Mouse (Mus musculus) heart, embryonic 10.5 days (tissue): Measurements from ENCODE around the gene Ptx4. TPM values are rescaled to one million over a fixed set of nuclear protein-coding genes. Genes with fewer than 3 reads are reported as not detected.
A peak's percentile ranks its signal among the peaks of the same experiment; 100 is the strongest.

Experiments
- DNase-seq: peaks from one replicate; pipeline ENCODE4 v3.0.0-alpha.2; 2017; ENCODE audit warnings: low spot score
- H3K27ac ChIP-seq: fragments of 300-500 bp; sonication (generic); 2 replicates; pipeline ENCODE4 v1.5.1; 2016; ENCODE audit warnings: mild to moderate bottlenecking
- H3K27me3 ChIP-seq: fragments of 300-500 bp; sonication (generic); 2 replicates; pipeline ENCODE4 v1.6.1; 2016; ENCODE audit warnings: mild to moderate bottlenecking; ENCODE audit not compliant: poor library complexity, insufficient read depth, severe bottlenecking
- H3K36me3 ChIP-seq: fragments of 300-500 bp; sonication (generic); 2 replicates; pipeline ENCODE4 v1.6.1; 2016; ENCODE audit warnings: mild to moderate bottlenecking, moderate library complexity
- H3K4me1 ChIP-seq: fragments of 300-500 bp; sonication (generic); 2 replicates; pipeline ENCODE4 v1.6.1; 2016; ENCODE audit warnings: mild to moderate bottlenecking
- H3K4me3 ChIP-seq: fragments of 300-500 bp; sonication (generic); 2 replicates; pipeline ENCODE4 v1.5.1; 2016; ENCODE audit warnings: mild to moderate bottlenecking, moderate library complexity
- H3K9me3 ChIP-seq: fragments of 300-500 bp; sonication (generic); 2 replicates; pipeline ENCODE4 v1.6.1; 2016; ENCODE audit warnings: mild to moderate bottlenecking, moderate library complexity
- WGBS: fragments of 180-500 bp; shearing (Covaris S2); methylation state at CpG from one replicate; pipeline ENCODE4 v1.1.7; 2016; 5-methylcytosine and 5-hydroxymethylcytosine counted together
- polyA plus RNA-seq: library from polyadenylated mRNA; unstranded; fragments of >200 nt; fragmentation: Nextera tagmentation; extraction: Ambion mirVana; gene quantifications from 2 replicates; pipeline ENCODE4 v1.2.1, GENCODE M21; 2016

Gene Ptx4
- polyA plus RNA-seq, 1 experiment from 2014 or later = 0.08 TPM

GRCm38 (mm10) chr17:25096221-25096620 lies 24.3 kb upstream of the Ptx4 start:
- H3K36me3 ChIP-seq = peaks cover 54% of the 10 kb centered on the region
- 79% methylated on average over 2 of the region's 2 CpGs for WGBS

DNA sequence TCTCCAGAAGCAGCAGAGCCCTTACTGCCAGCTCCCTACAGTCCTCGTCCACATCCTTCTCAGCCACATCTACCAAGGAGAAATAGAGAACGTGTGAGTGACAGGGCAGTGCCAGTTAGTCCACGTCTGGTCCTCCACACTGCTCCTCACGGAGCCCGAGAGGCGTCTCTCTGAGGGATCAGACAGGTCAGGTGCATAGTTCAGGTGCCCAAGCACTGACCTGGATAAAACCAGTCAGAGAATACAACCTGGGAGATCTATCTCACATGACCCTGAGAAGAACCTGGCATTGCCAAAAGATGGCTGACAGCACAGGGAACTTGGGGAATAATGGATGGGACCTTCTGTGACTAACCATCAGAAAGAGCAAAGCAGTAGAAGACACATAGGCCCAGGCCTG lies 20.5 kb upstream of the Ptx4 start:
- H3K9me3 ChIP-seq = no peaks in the 10 kb centered on the region
- WGBS = 91% methylated on average over 6 of the region's 6 CpGs
- no peak overlapping the region for H3K27ac ChIP-seq
- no peak for DNase-seq
- H3K36me3 ChIP-seq = peaks cover 78% of the 10 kb centered on the region
- no peak overlapping the region for H3K4me3 ChIP-seq
- no peaks in the 10 kb centered on the region for H3K27me3 ChIP-seq
- H3K4me1 ChIP-seq = peaks cover 4% of the 10 kb centered on the region; the same call in 1 of the 2 replicates

More at GRCm38 (mm10) chr17:25096221-25096620, 24.3 kb upstream of the Ptx4 start:
- H3K9me3 ChIP-seq = no peaks in the 10 kb centered on the region
- no peak overlapping the region for H3K27ac ChIP-seq
- no peak overlapping the region for H3K4me3 ChIP-seq
- peaks cover 4% of the 10 kb centered on the region; the same call in 1 of the 2 replicates for H3K4me1 ChIP-seq
- no peaks in the 10 kb centered on the region for H3K27me3 ChIP-seq
- DNase-seq = no peak

DNA sequence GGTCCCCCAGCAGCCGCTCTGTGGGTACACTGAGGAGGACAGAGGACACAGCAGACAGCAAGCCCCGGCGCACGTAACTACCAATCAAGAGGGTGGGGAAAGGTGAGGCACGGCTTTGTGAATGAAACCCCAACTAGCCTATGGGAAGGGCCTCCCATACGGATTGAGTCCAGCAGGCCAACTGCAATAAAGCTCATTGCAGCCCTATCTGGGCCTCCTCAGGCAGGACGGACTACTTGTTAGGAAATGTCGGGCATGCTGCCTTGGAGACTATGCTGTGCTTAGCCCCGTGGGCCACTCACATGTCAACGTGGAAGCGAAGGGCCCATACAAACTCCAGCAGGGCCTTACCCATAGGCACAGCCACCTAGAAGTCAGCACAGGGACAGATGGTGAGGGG lies 19.2 kb upstream of the Ptx4 start:
- Histone ChIP-seq H3K9me3 (no peaks in the 10 kb centered on the region), H3K4me3 (no peak overlapping the region), H3K27ac (no peak overlapping the region), H3K27me3 (no peaks in the 10 kb centered on the region), H3K4me1 (peaks cover 4% of the 10 kb centered on the region; the same call in 1 of the 2 replicates), H3K36me3 (peaks cover 90% of the 10 kb centered on the region)
- WGBS = 92% methylated on average over 11 of the region's 11 CpGs
- no peak for DNase-seq

DNA sequence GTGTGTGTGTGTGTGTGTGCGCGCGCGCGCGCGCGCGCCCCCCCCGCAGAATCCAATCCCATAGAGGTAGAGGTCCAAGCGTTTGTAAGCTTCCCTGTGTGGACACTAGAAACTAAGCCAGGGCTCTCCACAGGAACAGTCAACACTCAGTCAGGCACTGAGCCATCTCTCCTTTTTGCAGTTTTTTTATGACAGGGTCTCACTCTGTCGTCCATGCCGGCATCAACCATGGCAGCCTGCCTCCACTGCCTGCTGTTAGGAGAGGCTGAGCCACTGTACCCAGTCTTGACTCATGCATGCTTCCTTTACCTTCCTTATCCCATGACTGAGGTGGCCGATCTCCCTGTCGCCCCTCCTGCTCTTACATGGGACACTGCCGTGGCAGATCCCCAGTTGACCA lies 12.8 kb upstream of the Ptx4 start:
- H3K9me3 ChIP-seq = no peaks in the 10 kb centered on the region
- H3K27me3 ChIP-seq = no peaks in the 10 kb centered on the region
- no peak overlapping the region for H3K27ac ChIP-seq
- peaks cover 94% of the 10 kb centered on the region for H3K36me3 ChIP-seq
- 97% methylated on average over 9 of the region's 16 CpGs for WGBS
- H3K4me3 ChIP-seq = no peak overlapping the region
- DNase-seq = no peak
- 0 out of 2 replicates have a peak, but pooled peaks cover under 1% of the 10 kb centered on the region for H3K4me1 ChIP-seq

- no peak overlapping the region for H3K4me3 ChIP-seq
- 81% methylated on average over 2 of the region's 2 CpGs for WGBS
- H3K9me3 ChIP-seq = no peaks in the 10 kb centered on the region
- no peak for DNase-seq
- H3K27ac ChIP-seq = no peak overlapping the region
- no peaks in the 10 kb centered on the region for H3K27me3 ChIP-seq
- H3K4me1 ChIP-seq = peaks cover 5% of the 10 kb centered on the region; the same call in 1 of the 2 replicates
- H3K36me3 ChIP-seq = peaks cover 89% of the 10 kb centered on the region
Measured at GRCm38 (mm10) chr17:25109578-25109977, 11.0 kb upstream of the Ptx4 start.

- Histone ChIP-seq H3K4me3 (no peak overlapping the region), H3K27me3 (no peaks in the 10 kb centered on the region), H3K36me3 (peaks cover 79% of the 10 kb centered on the region), H3K27ac (no peak overlapping the region), H3K9me3 (no peaks in the 10 kb centered on the region), H3K4me1 (peaks cover 12% of the 10 kb centered on the region)
- DNase-seq = no peak
- WGBS = 94% methylated on average over 6 of the region's 6 CpGs
Measured at GRCm38 (mm10) chr17:25110590-25110989, 10.0 kb upstream of the Ptx4 start.

DNA sequence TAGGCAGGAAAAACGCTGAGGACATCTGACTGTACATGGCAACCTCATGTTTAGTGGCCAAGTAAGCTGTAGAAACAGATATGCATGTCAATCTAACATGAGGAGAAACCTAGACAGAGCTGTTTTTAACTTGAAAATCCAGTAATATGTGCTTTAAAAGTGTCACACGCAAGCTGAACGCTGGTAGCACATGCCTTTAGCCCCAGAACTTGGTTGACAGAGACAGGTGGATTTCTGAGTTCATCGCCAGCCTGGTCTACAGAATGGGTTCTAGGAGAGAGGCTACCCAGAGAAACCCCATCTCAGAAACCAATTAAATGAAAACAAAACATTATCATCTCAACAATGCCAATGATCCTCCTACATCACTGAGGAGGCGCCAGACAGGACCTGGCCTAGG lies 9.3 kb upstream of the Ptx4 start:
- DNase-seq = no peak
- 88% methylated on average over 5 of the region's 5 CpGs for WGBS
- no peak overlapping the region for H3K27ac ChIP-seq
- H3K27me3 ChIP-seq = no peaks in the 10 kb centered on the region
- H3K4me1 ChIP-seq = peaks cover 16% of the 10 kb centered on the region
- no peak overlapping the region for H3K4me3 ChIP-seq
- H3K36me3 ChIP-seq = peaks cover 72% of the 10 kb centered on the region
- H3K9me3 ChIP-seq = no peaks in the 10 kb centered on the region

DNA sequence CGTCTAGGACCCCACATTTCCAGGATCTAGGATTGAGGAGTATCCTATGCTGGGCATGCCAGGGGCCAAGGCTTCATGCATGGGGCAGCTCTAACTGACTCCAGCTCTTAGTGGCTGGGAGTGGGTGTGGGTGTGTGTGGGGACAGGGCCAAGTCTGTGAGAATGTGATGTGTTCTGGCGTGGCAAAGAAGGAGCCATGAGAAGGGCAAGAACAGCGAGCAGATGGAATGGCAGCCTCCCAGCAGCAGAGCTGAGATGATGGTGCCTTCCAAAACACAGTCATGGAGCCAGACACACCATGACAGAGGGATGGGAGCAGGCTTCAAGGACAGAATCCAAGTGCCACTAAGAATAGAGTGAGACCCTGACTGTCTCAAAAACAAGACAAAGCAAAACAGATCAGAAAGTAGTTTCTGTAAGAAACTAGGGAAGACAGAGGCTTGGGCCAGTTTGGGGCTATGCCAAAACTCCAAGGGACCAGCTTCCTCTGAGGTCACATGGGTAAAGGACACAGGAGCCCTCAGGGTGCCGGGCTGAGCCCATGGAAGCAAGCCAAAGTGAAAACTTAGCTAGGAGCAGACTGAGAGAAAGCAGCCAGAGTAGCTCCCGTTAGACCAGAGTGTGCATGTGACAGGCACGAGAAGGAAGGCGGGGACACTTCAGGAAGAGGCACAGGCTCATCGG lies 8.7 kb upstream of the Ptx4 start:
- H3K27me3 ChIP-seq = no peaks in the 10 kb centered on the region
- H3K9me3 ChIP-seq = no peaks in the 10 kb centered on the region
- DNase-seq = no peak
- peaks cover 66% of the 10 kb centered on the region for H3K36me3 ChIP-seq
- peaks cover 17% of the 10 kb centered on the region for H3K4me1 ChIP-seq
- no peak overlapping the region for H3K27ac ChIP-seq
- H3K4me3 ChIP-seq = no peak overlapping the region
- WGBS = 81% methylated on average over 8 of the region's 8 CpGs

DNA sequence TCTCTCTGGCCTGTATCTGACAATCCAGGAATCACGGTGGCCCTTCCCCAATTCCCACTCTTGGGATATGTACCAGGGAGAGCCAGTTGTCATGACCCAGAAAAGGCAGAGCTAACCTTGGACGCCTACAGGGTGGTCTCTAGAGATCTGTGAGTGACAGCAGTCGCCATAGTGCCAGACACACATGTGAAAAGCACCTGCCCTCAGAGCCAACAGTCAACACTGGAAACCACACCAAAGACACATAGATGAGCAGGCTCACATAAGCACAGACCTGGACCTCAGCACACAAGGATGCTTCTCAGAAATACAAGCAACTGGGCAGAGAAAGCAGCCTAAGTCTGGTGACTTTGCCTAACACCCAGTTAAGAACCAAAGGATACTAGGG lies 8.1 kb upstream of the Ptx4 start:
- WGBS = 87% methylated on average over 3 of the region's 3 CpGs
- peaks cover 17% of the 10 kb centered on the region for H3K4me1 ChIP-seq
- no peak overlapping the region for H3K27ac ChIP-seq
- peaks cover 60% of the 10 kb centered on the region for H3K36me3 ChIP-seq
- no peaks in the 10 kb centered on the region for H3K9me3 ChIP-seq
- H3K27me3 ChIP-seq = no peaks in the 10 kb centered on the region
- no peak overlapping the region for H3K4me3 ChIP-seq
- no peak for DNase-seq

DNA sequence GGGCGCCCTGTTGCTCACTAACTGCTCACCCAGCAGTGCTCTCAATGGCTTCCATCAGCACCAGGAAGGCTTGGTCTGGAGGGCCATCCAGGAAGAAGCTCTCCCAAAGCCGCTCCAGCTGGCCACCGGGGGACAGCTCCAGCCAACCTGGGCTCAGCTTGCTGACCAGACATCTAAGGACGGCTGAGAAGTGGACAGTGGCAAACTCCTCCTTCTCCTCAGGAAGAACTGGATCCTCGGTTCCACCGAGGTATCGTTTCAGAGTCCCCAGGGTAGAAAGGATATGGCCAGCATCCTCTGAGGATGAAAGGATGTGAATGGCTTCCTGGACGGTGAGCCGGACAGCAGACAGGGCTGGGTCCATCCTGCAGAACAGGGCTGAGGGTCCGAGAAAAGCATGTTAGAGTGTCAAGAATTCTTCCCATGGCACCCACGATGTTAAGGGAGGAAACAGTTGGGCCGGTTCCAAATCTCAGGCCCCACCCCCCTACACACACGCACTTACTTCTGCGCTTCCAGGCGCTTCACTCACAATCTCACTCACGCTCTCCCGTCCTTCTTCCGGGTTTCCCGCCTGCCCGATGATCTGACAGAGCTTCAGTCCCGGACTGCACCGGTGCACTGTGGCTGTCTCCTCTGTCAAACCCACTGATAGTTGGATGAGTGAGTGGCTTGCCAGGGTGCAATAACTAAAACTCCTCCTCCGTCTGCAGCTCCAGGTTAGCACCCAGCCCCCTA lies 5.5 kb upstream of the Ptx4 start:
- H3K27me3 ChIP-seq = no peaks in the 10 kb centered on the region
- H3K4me3 ChIP-seq = peak overlapping the region; percentile 70
- H3K9me3 ChIP-seq = no peaks in the 10 kb centered on the region
- H3K36me3 ChIP-seq = peaks cover 34% of the 10 kb centered on the region
- WGBS = 10% methylated on average over 23 of the region's 23 CpGs
- H3K4me1 ChIP-seq = peaks cover 17% of the 10 kb centered on the region
- no peak for DNase-seq
- peak overlapping the region; percentile 96 for H3K27ac ChIP-seq

DNA sequence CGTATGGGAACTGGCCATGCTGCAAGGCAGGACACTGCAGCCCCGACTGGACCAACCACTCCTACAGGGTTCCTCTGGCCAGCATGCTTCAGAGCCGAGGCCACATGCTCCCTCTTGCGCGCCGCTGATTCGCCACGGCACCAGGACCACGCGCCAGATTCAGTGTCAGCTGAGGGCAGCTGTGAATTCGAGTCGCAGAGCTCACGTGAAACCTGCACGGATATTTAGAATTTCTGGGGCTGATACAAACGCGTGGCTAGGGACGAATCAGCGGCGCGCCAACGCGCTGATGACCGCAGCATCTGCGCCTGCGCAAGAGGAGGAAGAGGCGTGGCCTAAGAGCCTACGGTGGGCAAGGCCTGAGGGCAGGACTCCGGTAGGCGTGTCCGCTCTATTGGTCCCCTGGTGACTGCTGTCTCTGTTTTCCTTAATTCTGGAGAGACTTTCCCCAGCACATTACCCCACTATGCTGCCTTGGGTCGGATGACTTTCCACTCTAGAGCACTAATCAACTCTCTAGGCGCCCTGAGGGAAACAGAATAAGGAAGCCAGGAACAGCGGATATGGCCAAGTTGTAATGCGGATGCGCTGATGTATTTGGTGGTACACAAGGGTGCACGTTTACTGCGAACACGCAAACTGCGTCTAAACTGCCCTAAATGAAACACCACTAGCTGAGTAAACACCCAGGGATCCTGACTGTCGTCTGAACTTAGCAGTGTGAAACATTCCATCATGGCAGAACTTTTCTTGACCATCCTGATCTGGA lies 4.7 kb upstream of the Ptx4 start, which contains the start of gene Telo2:
Telo2 (minus strand) TSS at position 304 of the 769 bp plus-strand sequence.
- DNase-seq = peak; percentile 96
- Histone ChIP-seq H3K4me1 (peaks cover 17% of the 10 kb centered on the region), H3K27ac (peak within 1 kb of the TSS; percentile 96), H3K27me3 (no peaks in the 10 kb centered on the region), H3K4me3 (peak within 1 kb of the TSS; percentile 70), H3K9me3 (no peaks in the 10 kb centered on the region), H3K36me3 (peaks cover 26% of the 10 kb centered on the region)
- 5% methylated on average over 40 of the region's 40 CpGs for WGBS

DNA sequence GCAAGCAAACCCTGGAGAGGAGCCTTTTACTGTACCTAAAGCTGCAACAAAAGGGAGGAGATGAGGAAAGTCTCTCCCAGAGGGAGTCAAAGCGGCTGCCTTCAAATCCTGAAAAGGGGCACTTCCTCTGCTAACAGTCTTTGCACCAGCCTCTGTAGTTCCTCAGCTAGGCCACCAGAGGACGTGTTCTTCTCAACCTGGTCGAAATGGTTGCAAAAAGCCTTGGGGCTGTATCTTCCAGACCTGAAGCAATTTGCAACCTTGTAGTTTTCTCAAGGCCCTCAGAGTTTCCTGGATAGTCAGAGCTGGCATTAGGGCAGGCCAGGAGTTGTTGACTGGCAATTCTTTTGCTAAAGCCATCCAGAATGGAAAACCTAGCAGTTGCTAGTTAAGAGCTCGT lies 3.3 kb upstream of the Ptx4 start:
- 30% methylated on average over 4 of the region's 4 CpGs for WGBS
- H3K36me3 ChIP-seq = peaks cover 14% of the 10 kb centered on the region; the same call in 1 of the 2 replicates

DNA sequence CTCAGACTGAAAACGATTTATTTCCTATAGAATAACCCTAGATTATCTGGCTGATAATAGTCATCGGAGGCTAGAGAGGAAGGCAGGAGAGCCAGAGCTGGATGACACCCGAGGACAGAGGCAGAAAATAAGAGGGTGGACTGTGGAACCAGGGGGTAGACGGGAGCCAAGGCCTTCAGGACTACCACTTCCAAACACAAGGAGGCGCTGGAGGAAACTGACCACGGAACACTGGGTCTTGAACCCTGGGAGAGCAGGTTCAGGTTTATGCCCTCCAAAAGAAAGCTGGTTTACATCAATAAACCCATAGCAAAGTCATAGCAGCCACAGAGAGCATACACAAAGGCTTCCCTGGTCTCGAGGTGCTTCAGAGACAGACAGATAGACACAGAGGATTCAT lies 3.4 kb downstream of the Ptx4 start:
- Histone ChIP-seq H3K9me3 (no peaks in the 10 kb centered on the region), H3K4me1 (peaks cover 13% of the 10 kb centered on the region), H3K4me3 (no peak overlapping the region), H3K36me3 (no peaks in the 10 kb centered on the region), H3K27me3 (peaks cover 13% of the 10 kb centered on the region; the same call in 1 of the 2 replicates), H3K27ac (no peak overlapping the region)
- DNase-seq = no peak
- 24% methylated on average over 7 of the region's 7 CpGs for WGBS

More for the DNA sequence above, 3.3 kb upstream of the Ptx4 start:
- H3K27me3 ChIP-seq = peaks cover 1% of the 10 kb centered on the region; the same call in 1 of the 2 replicates
- peaks cover 17% of the 10 kb centered on the region for H3K4me1 ChIP-seq
- H3K9me3 ChIP-seq = no peaks in the 10 kb centered on the region
- DNase-seq = no peak
- H3K4me3 ChIP-seq = no peak overlapping the region
- no peak overlapping the region for H3K27ac ChIP-seq
